Mouse (Mus musculus) CH12.LX (cell line): ENCODE results near the gene Notch1. TPM values are rescaled to one million over a fixed set of nuclear protein-coding genes. Genes with fewer than 3 reads are reported as not detected.

Source experiments
- DNase-seq: peaks from one replicate; pipeline ENCODE4 v3.0.0-alpha.2; 2013; ENCODE audit errors: extremely low read depth
- H3K27ac ChIP-seq: 2 replicates; pipeline ENCODE4 v1.5.1; 2012; ENCODE audit warnings: low read depth, mild to moderate bottlenecking, control low read depth, moderate library complexity; ENCODE audit not compliant: insufficient read depth
- H3K27me3 ChIP-seq: replicated peaks from 2 replicates; pipeline ENCODE3; 2012; ENCODE audit warnings: inconsistent platforms
- H3K36me3 ChIP-seq, 2 experiments: replicated peaks in 1 of 2; 2 replicates each; pipeline versions ENCODE3 to v1.6.1; 2012; ENCODE audit warnings: inconsistent platforms in 1 of 2, low read length in 1 of 2, mild to moderate bottlenecking in 1 of 2, mixed read lengths in 1 of 2, moderate library complexity in 1 of 2; ENCODE audit not compliant: control insufficient read depth in 1 of 2, insufficient read depth in 1 of 2
- H3K4me1 ChIP-seq, 2 experiments: 2 replicates each; pipeline ENCODE4 v1.6.1; 2012; ENCODE audit warnings: inconsistent platforms in 1 of 2, moderate library complexity in 1 of 2; ENCODE audit not compliant: insufficient read depth in 2 of 2, control insufficient read depth in 1 of 2
- H3K4me2 ChIP-seq: 2 replicates; pipeline ENCODE4 v1.6.1; 2012; ENCODE audit warnings: low read depth, mild to moderate bottlenecking, control low read depth; ENCODE audit not compliant: poor library complexity, insufficient read depth, severe bottlenecking
- H3K4me3 ChIP-seq, 3 experiments: fragments of 150-350 bp in 1 of 3; sonication (generic) in 1 of 3; replicated peaks in 1 of 3; 2 replicates each; pipeline versions ENCODE3 to v1.5.1; 2011 to 2012; ENCODE audit warnings: low read depth in 2 of 3, low read length in 2 of 3, mild to moderate bottlenecking in 2 of 3, moderate library complexity in 2 of 3, control low read depth in 1 of 3, improper control_type of control experiment in 1 of 3, inconsistent platforms in 1 of 3, mixed read lengths in 1 of 3; ENCODE audit not compliant: poor library complexity in 1 of 3
- H3K79me2 ChIP-seq: replicated peaks from 2 replicates; pipeline ENCODE4 v1.6.1; 2012; ENCODE audit warnings: mild to moderate bottlenecking, moderate library complexity; ENCODE audit not compliant: control insufficient read depth, poor library complexity, insufficient read depth, severe bottlenecking; ENCODE audit errors: extremely low read depth
- H3K9ac ChIP-seq: 2 replicates; pipeline ENCODE4 v1.6.1; 2012; ENCODE audit warnings: low read depth, mild to moderate bottlenecking, control low read depth, moderate library complexity; ENCODE audit not compliant: insufficient read depth
- H3K9me3 ChIP-seq: replicated peaks from 2 replicates; pipeline ENCODE3; 2012; ENCODE audit warnings: low read length, inconsistent platforms, mixed read lengths
- BHLHE40 ChIP-seq: IDR thresholded peaks from 2 replicates; pipeline ENCODE4 v1.6.1; 2011; ENCODE audit warnings: mild to moderate bottlenecking, low read depth, low read length, improper control_type of control experiment
- E2F4 ChIP-seq: IDR thresholded peaks from 2 replicates; pipeline ENCODE4 v1.6.1; 2011; ENCODE audit warnings: low read depth, low read length, improper control_type of control experiment; ENCODE audit not compliant: insufficient replicate concordance
- ELF1 ChIP-seq: IDR thresholded peaks from 2 replicates; pipeline ENCODE4 v1.6.1; 2014; ENCODE audit warnings: low read depth, mild to moderate bottlenecking, inconsistent platforms, low read length, improper control_type of control experiment
- EP300 ChIP-seq: IDR thresholded peaks from 2 replicates; pipeline ENCODE4 v1.6.1; 2011; ENCODE audit warnings: low read length, improper control_type of control experiment
- ETS1 ChIP-seq: conservative IDR thresholded peaks from 2 replicates; pipeline ENCODE4 v1.6.1; 2012; ENCODE audit warnings: low read depth, mild to moderate bottlenecking, inconsistent platforms, low read length, improper control_type of control experiment, moderate library complexity
- JUN ChIP-seq: IDR thresholded peaks from 2 replicates; pipeline ENCODE4 v1.6.1; 2011; ENCODE audit warnings: low read depth, mild to moderate bottlenecking, low read length, improper control_type of control experiment, moderate library complexity; ENCODE audit not compliant: insufficient read depth
- JUND ChIP-seq: conservative IDR thresholded peaks from 2 replicates; pipeline ENCODE4 v1.6.1; 2011; ENCODE audit warnings: low read depth, low read length, improper control_type of control experiment
- MAX ChIP-seq: IDR thresholded peaks from 2 replicates; pipeline ENCODE4 v1.6.1; 2011; ENCODE audit warnings: low read length, improper control_type of control experiment
- MXI1 ChIP-seq: IDR thresholded peaks from 2 replicates; pipeline ENCODE4 v1.6.1; 2011; ENCODE audit warnings: mild to moderate bottlenecking, low read depth, low read length, improper control_type of control experiment
- NELFE ChIP-seq: IDR thresholded peaks from 2 replicates; pipeline ENCODE4 v1.6.1; 2011; ENCODE audit warnings: low read depth, low read length, improper control_type of control experiment
- NRF1 ChIP-seq: IDR thresholded peaks from 2 replicates; pipeline ENCODE4 v1.6.1; 2014; ENCODE audit warnings: low read depth, mild to moderate bottlenecking, inconsistent platforms, low read length, improper control_type of control experiment, moderate library complexity
- POLR2A ChIP-seq: IDR thresholded peaks from 2 replicates; pipeline ENCODE4 v1.6.1; 2011; ENCODE audit warnings: low read depth, mild to moderate bottlenecking, improper control_type of control experiment, low read length
- RAD21 ChIP-seq: IDR thresholded peaks from 2 replicates; pipeline ENCODE4 v1.6.1; 2011; ENCODE audit warnings: low read depth, mild to moderate bottlenecking, low read length, improper control_type of control experiment, moderate library complexity
- SMC3 ChIP-seq: IDR thresholded peaks from 2 replicates; pipeline ENCODE4 v1.6.1; 2011; ENCODE audit warnings: low read depth, low read length, improper control_type of control experiment
- TBP ChIP-seq: conservative IDR thresholded peaks from 2 replicates; pipeline ENCODE4 v1.6.1; 2011; ENCODE audit warnings: low read depth, low read length, improper control_type of control experiment
- TCF12 ChIP-seq: IDR thresholded peaks from 2 replicates; pipeline ENCODE4 v1.6.1; 2014; ENCODE audit warnings: low read depth, mild to moderate bottlenecking, inconsistent platforms, low read length, improper control_type of control experiment
- UBTF ChIP-seq: IDR thresholded peaks from 2 replicates; pipeline ENCODE4 v1.6.1; 2012; ENCODE audit warnings: low read depth, mild to moderate bottlenecking, inconsistent platforms, low read length, improper control_type of control experiment, moderate library complexity
- ZC3H11A ChIP-seq: IDR thresholded peaks from 2 replicates; pipeline ENCODE4 v1.6.1; 2012; ENCODE audit warnings: low read depth, mild to moderate bottlenecking, inconsistent platforms, low read length, improper control_type of control experiment
- ZMIZ1 ChIP-seq: IDR thresholded peaks from 2 replicates; pipeline ENCODE4 v1.6.1; 2012; ENCODE audit warnings: low read depth, mild to moderate bottlenecking, inconsistent platforms, low read length, improper control_type of control experiment
- ZNF384 ChIP-seq: IDR thresholded peaks from 2 replicates; pipeline ENCODE4 v1.6.1; 2012; ENCODE audit warnings: low read depth, low read length, improper control_type of control experiment, inconsistent platforms
- dilution Hi-C: fragments of 300-500 bp; cut with MboI; formaldehyde crosslinking; loops from 2 replicates; pipeline ENCODE4 v1.14.3; 2020; ENCODE audit warnings: low sequenced_read_pairs; ENCODE audit not compliant: extremely low pct_unique_long_range_greater_than_20kb, extremely low pct_ligation_motif_present
- in situ Hi-C: fragments of 300-500 bp; cut with MboI; formaldehyde crosslinking; loops from 3 replicates; pipeline ENCODE4 v1.14.3; 2019; ENCODE audit warnings: low sequenced_read_pairs, low pct_ligation_motif_present, low pct_unique_long_range_greater_than_20kb, mixed read lengths
- polyA plus RNA-seq: library from polyadenylated mRNA; unstranded; fragments of >175 nt; gene quantifications from 2 replicates; pipeline ENCODE4 v1.2.1, GENCODE M21; 2012; ENCODE audit warnings: low read depth; ENCODE audit not compliant: insufficient read length
- total RNA-seq, 2 experiments: library from RNA; depleted of rRNA; stranded (reverse); fragments of 300-350 nt in 1 of 2; fragments of >200 nt in 1 of 2; gene quantifications; 2 replicates each; pipeline ENCODE4 v1.2.3; 2012 to 2014

Gene Notch1
- total and polyA plus RNA-seq, 3 experiments = 0.98 to 13.1 (median 3.8) TPM

DNA sequence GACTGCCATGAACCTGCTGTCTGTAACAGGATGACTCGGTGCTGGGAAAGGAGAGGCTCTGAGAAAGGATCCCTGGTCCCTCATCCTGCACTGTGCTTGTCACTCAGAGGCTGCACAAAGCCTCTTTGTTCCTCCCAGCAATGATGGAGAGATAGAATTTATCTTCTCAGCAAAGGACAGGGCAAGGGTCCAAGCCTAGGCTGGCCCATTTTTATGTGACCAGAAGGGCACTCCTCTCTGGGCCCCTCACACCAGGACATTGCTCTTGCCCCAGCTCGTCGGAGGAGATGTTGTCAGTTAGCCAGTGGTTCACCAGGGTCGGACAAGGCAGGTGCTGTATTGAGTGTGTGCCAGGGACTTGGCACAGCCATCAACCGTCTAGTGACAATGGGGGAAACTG is 16.8 kb upstream of the Notch1 start:
- Histone ChIP-seq H3K79me2 (no peaks in the 10 kb centered on the region), H3K9ac (no peak overlapping the region), H3K27ac (no peak overlapping the region), H3K4me2 (no peak overlapping the region), H3K9me3 (no peaks in the 10 kb centered on the region), H3K4me3 (no peak overlapping the region), H3K36me3 (no peaks in the 10 kb centered on the region), H3K27me3 (no peaks in the 10 kb centered on the region), H3K4me1 (peaks cover 12 to 19% of the 10 kb centered on the region in 2 experiments)
- TF ChIP-seq EP300 = no peak
- no peak for TF ChIP-seq ELF1
- TF ChIP-seq BHLHE40 = no peak
- no peak for TF ChIP-seq ZMIZ1
- no peak for TF ChIP-seq E2F4
- dilution Hi-C loops = no loop called here
- in situ Hi-C loops = no loop called here
- no peak for DNase-seq

DNA sequence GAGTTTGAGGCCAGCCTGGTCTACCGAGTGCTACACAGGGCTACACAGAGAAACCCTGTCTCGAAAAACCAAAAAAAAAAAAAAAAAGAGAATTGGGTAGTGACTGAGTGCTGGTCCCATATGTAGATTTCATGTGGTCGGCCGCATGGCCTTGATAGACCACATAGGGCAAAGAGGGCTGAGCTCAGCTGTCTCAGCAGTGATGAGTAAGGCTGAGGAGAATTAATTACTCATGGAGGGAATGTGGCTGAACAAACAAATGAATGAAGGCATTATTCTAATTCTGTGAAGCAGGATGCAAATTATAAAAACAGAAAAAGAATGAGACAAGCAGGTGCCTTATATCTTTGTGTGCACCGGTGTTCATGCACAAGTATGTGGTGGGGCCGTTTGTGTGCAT is 15.4 kb upstream of the Notch1 start:
- H3K79me2 ChIP-seq = no peaks in the 10 kb centered on the region
- H3K36me3 ChIP-seq = no peaks in the 10 kb centered on the region
- in situ Hi-C loops = no loop called here
- dilution Hi-C loops = no loop called here
- no peaks in the 10 kb centered on the region for H3K9me3 ChIP-seq
- H3K4me1 ChIP-seq = peaks cover 12 to 19% of the 10 kb centered on the region in 2 experiments
- H3K4me2 ChIP-seq = no peak overlapping the region
- H3K27ac ChIP-seq = no peak overlapping the region
- TF ChIP-seq TCF12 (no peak), EP300 (no peak), NELFE (no peak), NRF1 (no peak), ETS1 (peak; percentile 13; the same call in 1 of the 2 replicates), ZNF384 (peak; percentile 48)
- no peaks in the 10 kb centered on the region for H3K27me3 ChIP-seq
- DNase-seq = peak; percentile 37
- no peak overlapping the region for H3K4me3 ChIP-seq
- H3K9ac ChIP-seq = no peak overlapping the region

- Histone ChIP-seq H3K4me3 (no peak overlapping the region), H3K27ac (no peak overlapping the region), H3K9ac (no peak overlapping the region), H3K79me2 (no peaks in the 10 kb centered on the region), H3K4me2 (no peak overlapping the region), H3K36me3 (no peaks in the 10 kb centered on the region), H3K9me3 (no peaks in the 10 kb centered on the region), H3K4me1 (peaks cover 16 to 34% of the 10 kb centered on the region in 2 experiments), H3K27me3 (no peaks in the 10 kb centered on the region)
- TF ChIP-seq ZC3H11A = no peak
- no peak for TF ChIP-seq POLR2A
- no peak for TF ChIP-seq JUND
- TF ChIP-seq JUN = no peak
- no peak for TF ChIP-seq ELF1
- no peak for TF ChIP-seq TBP
- TF ChIP-seq MAX = no peak
- no peak for TF ChIP-seq BHLHE40
- TF ChIP-seq UBTF = no peak
- TF ChIP-seq E2F4 = no peak
- no peak for TF ChIP-seq ZMIZ1
- TF ChIP-seq MXI1 = no peak
- no peak for TF ChIP-seq RAD21
- no peak for TF ChIP-seq SMC3
- no peak for TF ChIP-seq EP300
- TF ChIP-seq ETS1 = no peak
- dilution Hi-C loops (no loop called here), in situ Hi-C loops (no loop called here)
- peak; percentile 20 for DNase-seq
Observed at GRCm38 (mm10) chr2:26529881-26530280, 13.4 kb upstream of the Notch1 start.
